Mouse (Mus musculus) MEL (cell line): ENCODE measurements around the gene Gnl1. TPM values are rescaled to one million over a fixed set of nuclear protein-coding genes. Genes with fewer than 3 reads are reported as not detected.
"Not testable (repeated sequence)": the region's sequence is repeated elsewhere in the genome, so short reads cannot be mapped to it uniquely, and the experiment has no call there.

Source experiments
- DNase-seq: peaks from one replicate; pipeline ENCODE4 v3.0.0; 2011; ENCODE audit warnings: low read depth, low spot score
- H3K27ac ChIP-seq: 2 replicates; pipeline ENCODE4 v1.5.1; 2012; ENCODE audit warnings: low read depth, mild to moderate bottlenecking, control low read depth, low read length, moderate library complexity; ENCODE audit not compliant: control insufficient read depth
- H3K27me3 ChIP-seq, 2 experiments: fragments of 150-350 bp in 1 of 2; sonication (generic) in 1 of 2; 2 replicates each; pipeline ENCODE4 v1.6.1; 2012; ENCODE audit warnings: low read length in 2 of 2, mild to moderate bottlenecking in 2 of 2, improper control_type of control experiment in 1 of 2, moderate library complexity in 1 of 2; ENCODE audit not compliant: insufficient read depth in 2 of 2, control insufficient read depth in 1 of 2
- H3K36me3 ChIP-seq, 2 experiments: 2 replicates each; pipeline ENCODE4 v1.6.1; 2012 to 2014; ENCODE audit warnings: low read length in 2 of 2, improper control_type of control experiment in 1 of 2, inconsistent platforms in 1 of 2, mild to moderate bottlenecking in 1 of 2; ENCODE audit not compliant: insufficient read depth in 2 of 2, control insufficient read depth in 1 of 2
- H3K4me1 ChIP-seq, 2 experiments: fragments of 150-350 bp in 1 of 2; sonication (generic) in 1 of 2; 2 replicates each; pipeline ENCODE4 v1.6.1; 2012; ENCODE audit warnings: low read length in 2 of 2, improper control_type of control experiment in 1 of 2, mild to moderate bottlenecking in 1 of 2; ENCODE audit not compliant: insufficient read depth in 2 of 2, control insufficient read depth in 1 of 2
- H3K4me3 ChIP-seq, 2 experiments: fragments of 150-350 bp in 1 of 2; sonication (generic) in 1 of 2; 2 replicates each; pipeline ENCODE4 v1.5.1; 2012; ENCODE audit warnings: low read depth in 2 of 2, low read length in 2 of 2, mild to moderate bottlenecking in 2 of 2, moderate library complexity in 2 of 2, control low read depth in 1 of 2, improper control_type of control experiment in 1 of 2; ENCODE audit not compliant: control insufficient read depth in 1 of 2, insufficient read depth in 1 of 2
- H3K79me2 ChIP-seq: 2 replicates; pipeline ENCODE4 v1.6.1; 2012; ENCODE audit warnings: mild to moderate bottlenecking, low read length, moderate library complexity; ENCODE audit not compliant: control insufficient read depth, poor library complexity, insufficient read depth
- H3K9ac ChIP-seq: 2 replicates; pipeline ENCODE4 v1.6.1; 2012; ENCODE audit warnings: low read depth, mild to moderate bottlenecking, control low read depth, low read length, moderate library complexity; ENCODE audit not compliant: control insufficient read depth, poor library complexity, severe bottlenecking
- H3K9me3 ChIP-seq: fragments of 150-350 bp; sonication (generic); replicated peaks from 2 replicates; pipeline ENCODE4 v1.6.1; 2012; ENCODE audit warnings: mild to moderate bottlenecking, low read length, improper control_type of control experiment, moderate library complexity; ENCODE audit not compliant: insufficient read depth
- BHLHE40 ChIP-seq: IDR thresholded peaks from 2 replicates; pipeline ENCODE4 v1.6.1; 2012; ENCODE audit warnings: low read depth, mild to moderate bottlenecking, inconsistent platforms, low read length, improper control_type of control experiment, borderline replicate concordance
- CHD1 ChIP-seq: IDR thresholded peaks from 2 replicates; pipeline ENCODE4 v1.6.1; 2012; ENCODE audit warnings: low read depth, mild to moderate bottlenecking, inconsistent platforms, low read length, improper control_type of control experiment
- E2F4 ChIP-seq: IDR thresholded peaks from 2 replicates; pipeline ENCODE4 v1.6.1; 2011; ENCODE audit warnings: low read depth, low read length, improper control_type of control experiment, borderline replicate concordance
- EP300 ChIP-seq, 2 experiments: IDR thresholded peaks; 2 replicates each; pipeline ENCODE4 v1.6.1; 2011; ENCODE audit warnings: improper control_type of control experiment in 2 of 2, low read length in 2 of 2, low read depth in 1 of 2, mild to moderate bottlenecking in 1 of 2
- KAT2A ChIP-seq: conservative IDR thresholded peaks from 2 replicates; pipeline ENCODE4 v1.6.1; 2012; ENCODE audit warnings: low read depth, low read length, improper control_type of control experiment, inconsistent platforms
- MAX ChIP-seq: IDR thresholded peaks from 2 replicates; pipeline ENCODE4 v1.6.1; 2011; ENCODE audit warnings: low read length, improper control_type of control experiment
- MAZ ChIP-seq: IDR thresholded peaks from 2 replicates; pipeline ENCODE4 v1.6.1; 2012; ENCODE audit warnings: low read depth, mild to moderate bottlenecking, inconsistent platforms, low read length, improper control_type of control experiment
- MEF2A ChIP-seq: IDR thresholded peaks from 2 replicates; pipeline ENCODE4 v1.6.1; 2014; ENCODE audit warnings: low read depth, mild to moderate bottlenecking, inconsistent platforms, low read length, improper control_type of control experiment; ENCODE audit not compliant: poor library complexity, insufficient replicate concordance, severe bottlenecking; ENCODE audit errors: extremely low read depth
- MXI1 ChIP-seq: IDR thresholded peaks from 2 replicates; pipeline ENCODE4 v1.6.1; 2011; ENCODE audit warnings: mild to moderate bottlenecking, low read depth, low read length, improper control_type of control experiment
- MYB ChIP-seq: IDR thresholded peaks from 2 replicates; pipeline ENCODE4 v1.6.1; 2011; ENCODE audit warnings: mild to moderate bottlenecking, low read depth, low read length, improper control_type of control experiment
- NRF1 ChIP-seq: IDR thresholded peaks from 2 replicates; pipeline ENCODE4 v1.6.1; 2014; ENCODE audit warnings: low read depth, mild to moderate bottlenecking, inconsistent platforms, low read length, improper control_type of control experiment, moderate library complexity; ENCODE audit not compliant: poor library complexity, insufficient read depth, severe bottlenecking
- POLR2A ChIP-seq, 2 experiments: IDR thresholded peaks; 2 replicates each; pipeline ENCODE4 v1.6.1; 2011 to 2012; ENCODE audit warnings: low read length in 2 of 2, mild to moderate bottlenecking in 2 of 2, control low read depth in 1 of 2, improper control_type of control experiment in 1 of 2, low read depth in 1 of 2, moderate library complexity in 1 of 2; ENCODE audit not compliant: control insufficient read depth in 1 of 2, insufficient read depth in 1 of 2, poor library complexity in 1 of 2
- POLR2AphosphoS5 ChIP-seq: IDR thresholded peaks from 2 replicates; pipeline ENCODE4 v1.6.1; 2012; ENCODE audit warnings: low read depth, borderline replicate concordance, mild to moderate bottlenecking, inconsistent platforms, low read length, moderate library complexity, mixed read lengths
- SMC3 ChIP-seq: IDR thresholded peaks from 2 replicates; pipeline ENCODE4 v1.6.1; 2011; ENCODE audit warnings: low read depth, low read length, improper control_type of control experiment
- TAL1 ChIP-seq: IDR thresholded peaks from 2 replicates; pipeline ENCODE4 v1.6.1; 2012; ENCODE audit warnings: mild to moderate bottlenecking, inconsistent platforms, low read length, moderate library complexity, mixed read lengths
- TBP ChIP-seq: IDR thresholded peaks from 2 replicates; pipeline ENCODE4 v1.8.0; 2011; ENCODE audit warnings: low read depth, low read length, improper control_type of control experiment
- TCF12 ChIP-seq: IDR thresholded peaks from 2 replicates; pipeline ENCODE4 v1.6.1; 2014; ENCODE audit warnings: low read depth, mild to moderate bottlenecking, inconsistent platforms, low read length, improper control_type of control experiment, moderate library complexity
- USF1 ChIP-seq: IDR thresholded peaks from 2 replicates; pipeline ENCODE4 v1.6.1; 2014; ENCODE audit warnings: low read depth, mild to moderate bottlenecking, inconsistent platforms, low read length, improper control_type of control experiment, moderate library complexity
- ZMIZ1 ChIP-seq: IDR thresholded peaks from 2 replicates; pipeline ENCODE4 v1.6.1; 2012; ENCODE audit warnings: low read depth, mild to moderate bottlenecking, inconsistent platforms, low read length, improper control_type of control experiment, moderate library complexity
- polyA plus RNA-seq, 2 experiments: library from polyadenylated mRNA; stranded (reverse) in 1 of 2; unstranded in 1 of 2; fragments of >175 nt in 1 of 2; fragments of >200 nt in 1 of 2; gene quantifications; 2 replicates each; pipeline versions ENCODE4 v1.2.1 to v1.2.4; 2012; ENCODE audit warnings: low replicate concordance in 2 of 2, low read depth in 1 of 2; ENCODE audit not compliant: insufficient read length in 2 of 2, insufficient read depth in 1 of 2, missing spikeins in 1 of 2
- total RNA-seq: library from RNA; depleted of rRNA; stranded (reverse); fragments of 300-350 nt; gene quantifications from 2 replicates; pipeline ENCODE4 v1.2.3, GENCODE M21; 2012

Gene Gnl1
- total and polyA plus RNA-seq, 3 experiments, result 57.1 to 98.5 TPM; not detected in 1

- TF ChIP-seq USF1, result 0 out of 2 replicates have a peak, but pooled peaks have one; percentile 31
- TF ChIP-seq NRF1, result 0 out of 2 replicates have a peak, but pooled peaks have one; percentile 13
- TF ChIP-seq SMC3, result no peak
- TF ChIP-seq TAL1, result no peak
Measured at GRCm38 (mm10) chr17:35979401-35980362, at the start of gene Gnl1, which contains the start of gene Prr3 (continued).

- Histone ChIP-seq H3K9ac (no peak overlapping the region), H3K79me2 (peaks cover 1% of the 10 kb centered on the region; the same call in 1 of the 2 replicates), H3K36me3 (peaks cover 11 to 25% of the 10 kb centered on the region in 2 experiments), H3K9me3 (no peaks in the 10 kb centered on the region), H3K27ac (no peak overlapping the region), H3K4me1 (peaks cover 16 to 24% of the 10 kb centered on the region in 2 experiments), H3K4me3 (no peak overlapping the region), H3K27me3 (no peaks in the 10 kb centered on the region)
- TF ChIP-seq TBP (no peak), MEF2A (no peak), TCF12 (no peak), CHD1 (no peak), POLR2AphosphoS5 (no peak), BHLHE40 (no peak), KAT2A (no peak), MYB (no peak), MXI1 (no peak), E2F4 (no peak), MAX (no peak)
- no peak for DNase-seq
Measured at GRCm38 (mm10) chr17:35930627-35931026, 49.0 kb upstream of the Gnl1 start.

- peaks cover 2 to 10% of the 10 kb centered on the region in 2 experiments; a peak in 3 of 4 replicates for H3K4me1 ChIP-seq
- peaks cover 1% of the 10 kb centered on the region; the same call in 1 of the 2 replicates for H3K79me2 ChIP-seq
- H3K9ac ChIP-seq, result no peak overlapping the region
- no peaks in the 10 kb centered on the region for H3K9me3 ChIP-seq
- TF ChIP-seq POLR2A (IDR thresholded peaks at IDR 0.05; ENCODE audit: control insufficient read depth in 1 of 2, insufficient read depth in 1 of 2, low read depth in 1 of 2, low read length in 2 of 2, poor library complexity in 1 of 2), result no peak
- no peak for TF ChIP-seq KAT2A
- TF ChIP-seq NRF1, result no peak
- no peak for TF ChIP-seq MAZ
- TF ChIP-seq ZMIZ1, result no peak
- no peak for TF ChIP-seq EP300 (IDR thresholded peaks at IDR 0.05; ENCODE audit: low read depth in 1 of 2, low read length in 2 of 2)
- no peak for TF ChIP-seq MYB
- no peaks in the 10 kb centered on the region for H3K27me3 ChIP-seq
- H3K36me3 ChIP-seq, result peaks cover 5 to 11% of the 10 kb centered on the region in 2 experiments; a peak in 3 of 4 replicates
- H3K27ac ChIP-seq, result no peak overlapping the region
- H3K4me3 ChIP-seq, result no peak overlapping the region
- no peak for DNase-seq
Measured at GRCm38 (mm10) chr17:35932608-35933007, 47.0 kb upstream of the Gnl1 start.

GRCm38 (mm10) chr17:35935763-35936162 lies 43.9 kb upstream of the Gnl1 start:
- not testable (repeated sequence) for H3K79me2 ChIP-seq, H3K36me3 ChIP-seq, H3K9ac ChIP-seq, H3K4me1 ChIP-seq, H3K4me3 ChIP-seq, DNase-seq, H3K9me3 ChIP-seq, H3K27ac ChIP-seq, H3K27me3 ChIP-seq
